Mouse (Mus musculus): Measurements from ENCODE around the gene Med19. TPM values are rescaled to one million over a fixed set of nuclear protein-coding genes. Genes with fewer than 3 reads are reported as not detected.
"Not testable (repeated sequence)": the region's sequence is repeated elsewhere in the genome, so short reads cannot be mapped to it uniquely, and the experiment has no call there.

The Med19 gene
- polyA plus RNA-seq, 1 experiment from 2014 or later, result 33.3 TPM

DNA sequence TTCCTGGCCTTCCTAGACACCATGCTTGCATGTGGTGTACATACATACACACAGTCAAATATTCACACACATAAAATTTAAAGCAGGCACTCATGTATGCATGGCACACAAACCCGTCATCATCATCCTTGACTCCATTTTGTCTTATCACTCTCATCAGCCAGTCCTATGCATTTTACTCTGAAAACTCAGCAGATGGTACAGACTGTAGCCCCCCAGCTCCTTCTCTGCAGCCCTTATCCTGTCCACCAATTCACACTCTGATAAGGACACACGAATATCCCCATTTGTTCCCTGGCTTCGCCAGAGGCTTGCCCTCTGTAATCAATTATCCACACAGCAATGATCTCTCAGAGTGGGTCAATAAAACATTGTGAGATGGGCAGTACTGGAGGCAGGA is 43.0 kb downstream of the Med19 start:
- Histone ChIP-seq H3K27ac (no peak overlapping the region), H3K4me2 (ENCODE audit: low read length) (no peak overlapping the region), H3K9ac (ENCODE audit: low read depth, low read length) (no peak overlapping the region), H3K4me3 (replicated peaks; ENCODE audit: low read depth, low read length) (no peak overlapping the region), H3K36me3 (ENCODE audit: insufficient read depth, low read length) (peaks cover 16% of the 10 kb centered on the region), H3K4me1 (replicated peaks; ENCODE audit: insufficient read depth, low read length) (0 out of 2 replicates have a peak, but pooled peaks cover 1% of the 10 kb centered on the region), H3K9me3 (replicated peaks; ENCODE audit: low read length) (no peaks in the 10 kb centered on the region), H3K27me3 (ENCODE audit: insufficient read depth, low read length) (no peaks in the 10 kb centered on the region)
- ATAC-seq (replicated peaks; ENCODE audit: low FRiP score, low read depth), result no peak
- WGBS, result 65% methylated on average over 3 of the region's 3 CpGs
- no peak for DNase-seq (ENCODE audit: low spot score)
- TF ChIP-seq CTCF (IDR thresholded peaks at IDR 0.05; ENCODE audit: low read depth), result no peak

DNA sequence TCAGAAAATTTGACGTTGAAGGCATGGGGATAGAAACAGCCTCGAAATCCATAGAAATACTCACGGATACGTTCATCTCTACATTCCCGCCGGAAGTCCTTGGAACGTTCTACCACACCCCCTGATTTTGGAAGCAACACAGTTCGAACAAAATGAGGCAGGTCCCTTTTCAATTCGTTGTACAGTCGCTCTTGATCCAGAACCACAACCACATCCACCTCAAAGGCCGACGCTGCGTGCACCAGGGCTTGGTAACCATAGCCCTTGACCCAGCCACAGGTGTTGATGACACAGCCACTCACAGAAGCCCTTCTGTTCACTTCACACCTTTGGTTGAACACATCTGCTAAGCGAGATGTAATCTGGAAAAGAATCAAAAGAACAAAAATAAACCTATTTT is 45.7 kb downstream of the Med19 start:
- 92% methylated on average over 14 of the region's 14 CpGs for WGBS
- DNase-seq (ENCODE audit: low spot score), result no peak
- H3K27ac ChIP-seq, result no peak overlapping the region
- no peak overlapping the region for H3K4me3 ChIP-seq (replicated peaks; ENCODE audit: low read depth, low read length)
- no peak for ATAC-seq (replicated peaks; ENCODE audit: low FRiP score, low read depth)
- peaks cover 7% of the 10 kb centered on the region; the same call in 1 of the 2 replicates for H3K4me1 ChIP-seq (replicated peaks; ENCODE audit: insufficient read depth, low read length)
- H3K36me3 ChIP-seq (ENCODE audit: insufficient read depth, low read length), result peaks cover 16% of the 10 kb centered on the region
- H3K9ac ChIP-seq (ENCODE audit: low read depth, low read length), result no peak overlapping the region
- no peaks in the 10 kb centered on the region for H3K27me3 ChIP-seq (ENCODE audit: insufficient read depth, low read length)
- no peak overlapping the region for H3K4me2 ChIP-seq (ENCODE audit: low read length)
- no peaks in the 10 kb centered on the region for H3K9me3 ChIP-seq (replicated peaks; ENCODE audit: low read length)
- no peak for TF ChIP-seq CTCF (IDR thresholded peaks at IDR 0.05; ENCODE audit: low read depth)

DNA sequence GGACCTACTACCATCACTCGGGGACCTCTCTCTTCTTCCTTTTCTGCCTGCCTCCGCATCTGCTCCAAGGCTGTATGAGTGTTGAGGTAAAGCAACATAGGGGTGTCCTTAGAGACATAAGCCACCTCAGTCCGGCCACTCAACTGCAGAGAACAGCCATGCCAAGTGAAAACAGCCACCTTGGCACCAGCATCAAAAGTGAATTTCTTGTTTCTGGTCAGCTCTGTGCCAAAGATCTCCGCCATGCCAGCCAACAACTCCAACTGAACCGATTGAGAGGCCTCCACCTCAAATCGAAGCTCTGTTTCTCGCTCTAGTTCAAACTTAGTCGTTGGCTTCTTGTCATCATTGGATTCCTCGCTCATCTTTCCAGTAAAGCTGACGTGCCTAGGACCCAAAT is 47.6 kb downstream of the Med19 start:
- peaks cover 16% of the 10 kb centered on the region for H3K36me3 ChIP-seq (ENCODE audit: insufficient read depth, low read length)
- H3K27me3 ChIP-seq (ENCODE audit: insufficient read depth, low read length), result no peaks in the 10 kb centered on the region
- H3K4me3 ChIP-seq (replicated peaks; ENCODE audit: low read depth, low read length), result no peak overlapping the region
- 95% methylated on average over 10 of the region's 10 CpGs for WGBS
- H3K9ac ChIP-seq (ENCODE audit: low read depth, low read length), result no peak overlapping the region
- no peak for TF ChIP-seq CTCF (IDR thresholded peaks at IDR 0.05; ENCODE audit: low read depth)
- ATAC-seq (replicated peaks; ENCODE audit: low FRiP score, low read depth), result no peak
- DNase-seq (ENCODE audit: low spot score), result no peak
- peak overlapping the region; percentile 85; the same call in 1 of the 2 replicates for H3K4me2 ChIP-seq (ENCODE audit: low read length)
- peaks cover 7% of the 10 kb centered on the region; the same call in 1 of the 2 replicates for H3K4me1 ChIP-seq (replicated peaks; ENCODE audit: insufficient read depth, low read length)
- H3K9me3 ChIP-seq (replicated peaks; ENCODE audit: low read length), result no peaks in the 10 kb centered on the region
- no peak overlapping the region for H3K27ac ChIP-seq

DNA sequence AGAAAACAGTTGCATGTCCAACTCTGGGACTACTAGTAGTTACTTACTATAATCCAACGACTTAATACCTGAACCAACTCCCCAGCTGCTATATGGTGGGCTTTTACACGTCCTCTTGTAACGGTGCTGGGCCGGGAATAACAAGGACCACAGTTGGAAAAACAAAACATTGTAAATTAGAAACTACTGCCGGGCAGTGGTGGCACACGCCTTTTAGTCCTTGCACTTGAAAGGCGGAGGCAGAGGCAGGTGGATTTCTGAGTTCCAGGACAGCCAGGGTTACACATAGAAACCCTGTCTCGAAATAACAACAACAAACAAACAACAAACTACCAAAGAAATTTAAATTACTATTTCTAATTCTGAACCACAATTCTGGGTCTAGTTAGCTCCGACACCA is 48.5 kb downstream of the Med19 start:
- 4% methylated on average over 9 of the region's 9 CpGs for WGBS
- DNase-seq (ENCODE audit: low spot score) (no peak), ATAC-seq (replicated peaks; ENCODE audit: low FRiP score, low read depth) (no peak)

DNA sequence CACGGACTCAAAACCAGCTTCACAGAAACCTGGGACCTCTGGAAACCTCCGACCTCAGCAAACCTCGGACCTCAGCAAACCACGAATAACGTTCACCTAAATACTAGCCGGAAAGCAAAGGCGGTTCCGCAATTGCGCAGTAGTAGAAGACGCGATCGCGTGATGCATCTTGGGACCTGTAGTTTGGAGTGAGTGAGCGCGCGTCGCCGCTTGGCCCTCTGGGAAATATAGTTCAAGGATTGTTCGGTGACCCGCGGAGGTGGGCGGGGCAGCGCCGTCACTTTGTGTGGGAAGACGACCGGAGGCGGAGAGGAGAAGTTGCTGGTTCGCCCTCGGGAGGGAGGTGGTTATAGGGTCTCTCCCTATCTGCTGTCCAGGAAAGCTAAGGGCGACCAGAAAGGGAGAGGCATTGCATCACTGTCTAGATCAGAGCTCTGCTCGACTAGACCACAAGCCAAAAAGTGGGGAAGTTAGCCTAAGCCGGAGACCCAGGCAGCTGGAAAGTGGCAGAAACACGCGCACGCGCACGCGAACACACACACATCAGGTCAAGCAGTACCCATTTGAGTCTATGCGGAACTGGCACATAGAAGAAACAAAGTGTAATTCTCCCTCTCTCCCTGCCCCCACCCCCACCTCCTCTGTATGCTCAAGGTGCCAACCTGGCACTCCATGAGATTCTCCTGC is 49.1 kb downstream of the Med19 start, which contains the start of gene Clp1:
Gene Clp1 (minus strand): TSS at position 179 of the 687 bp plus-strand sequence.
- H3K36me3 ChIP-seq (ENCODE audit: insufficient read depth, low read length), result peaks cover 13% of the 10 kb centered on the region
- H3K4me2 ChIP-seq (ENCODE audit: low read length), result peak within 1 kb of the TSS; percentile 85
- H3K4me3 ChIP-seq (replicated peaks; ENCODE audit: low read depth, low read length), result peak within 1 kb of the TSS; percentile 62
- peak within 1 kb of the TSS; percentile 87 for H3K27ac ChIP-seq
- DNase-seq (ENCODE audit: low spot score), result peak; percentile 99
- H3K9ac ChIP-seq (ENCODE audit: low read depth, low read length), result peak within 1 kb of the TSS; percentile 66
- under 1% methylated on average over 39 of the region's 39 CpGs for WGBS
- H3K9me3 ChIP-seq (replicated peaks; ENCODE audit: low read length), result no peaks in the 10 kb centered on the region
- H3K27me3 ChIP-seq (ENCODE audit: insufficient read depth, low read length), result no peaks in the 10 kb centered on the region
- TF ChIP-seq CTCF (IDR thresholded peaks at IDR 0.05; ENCODE audit: low read depth), result no peak
- peaks cover 7% of the 10 kb centered on the region; the same call in 1 of the 2 replicates for H3K4me1 ChIP-seq (replicated peaks; ENCODE audit: insufficient read depth, low read length)
- peak; percentile 97 for ATAC-seq (replicated peaks; ENCODE audit: low FRiP score, low read depth)

More for the DNA sequence above, 48.5 kb downstream of the Med19 start:
- Histone ChIP-seq H3K36me3 (ENCODE audit: insufficient read depth, low read length) (peaks cover 16% of the 10 kb centered on the region), H3K4me1 (replicated peaks; ENCODE audit: insufficient read depth, low read length) (peaks cover 7% of the 10 kb centered on the region; the same call in 1 of the 2 replicates), H3K9ac (ENCODE audit: low read depth, low read length) (peak overlapping the region; percentile 66), H3K27me3 (ENCODE audit: insufficient read depth, low read length) (no peaks in the 10 kb centered on the region), H3K4me3 (replicated peaks; ENCODE audit: low read depth, low read length) (peak overlapping the region; percentile 62), H3K4me2 (ENCODE audit: low read length) (peak overlapping the region; percentile 85), H3K9me3 (replicated peaks; ENCODE audit: low read length) (no peaks in the 10 kb centered on the region), H3K27ac (peak overlapping the region; percentile 87)
- TF ChIP-seq CTCF (IDR thresholded peaks at IDR 0.05; ENCODE audit: low read depth), result no peak

DNA sequence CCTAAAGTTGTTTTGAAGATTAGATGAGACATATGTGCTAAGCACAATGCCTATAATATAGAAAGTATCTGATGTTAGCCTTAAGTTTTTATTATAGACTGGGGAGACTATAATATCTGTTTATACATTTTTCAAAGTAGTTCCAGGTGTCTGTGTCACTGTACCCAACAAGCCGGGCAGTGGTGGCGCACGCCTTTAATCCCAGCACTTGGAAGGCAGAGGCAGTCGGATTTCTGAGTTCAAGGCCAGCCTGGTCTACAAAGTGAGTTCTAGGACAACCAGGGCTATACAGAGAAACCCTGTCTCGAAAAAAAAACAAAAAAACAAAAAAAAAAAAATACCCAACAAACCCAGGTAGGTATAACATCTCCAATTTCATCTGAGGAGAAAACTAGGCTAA is 50.0 kb downstream of the Med19 start:
- H3K4me2 ChIP-seq (ENCODE audit: low read length); H3K27me3 ChIP-seq (ENCODE audit: insufficient read depth, low read length); H3K27ac ChIP-seq; H3K9me3 ChIP-seq (replicated peaks; ENCODE audit: low read length); DNase-seq (ENCODE audit: low spot score); H3K4me3 ChIP-seq (replicated peaks; ENCODE audit: low read depth, low read length); ATAC-seq (replicated peaks; ENCODE audit: low FRiP score, low read depth); H3K9ac ChIP-seq (ENCODE audit: low read depth, low read length); H3K4me1 ChIP-seq (replicated peaks; ENCODE audit: insufficient read depth, low read length): not testable (repeated sequence)
- H3K36me3 ChIP-seq (ENCODE audit: insufficient read depth, low read length), result peaks cover 10% of the 10 kb centered on the region
- 92% methylated on average over 5 of the region's 5 CpGs for WGBS

All from kidney, postnatal 0 days (tissue).